Mouse (Mus musculus) urinary bladder, postnatal 36 days (tissue): Measurements from ENCODE around the gene Gm6760.

Experiments used
- DNase-seq, 2 experiments: peaks; one replicate each; pipeline ENCODE4 v3.0.0; 2022; ENCODE audit warnings: low spot score in 2 of 2, mixed read lengths in 1 of 2

Gm6760 gene

DNA sequence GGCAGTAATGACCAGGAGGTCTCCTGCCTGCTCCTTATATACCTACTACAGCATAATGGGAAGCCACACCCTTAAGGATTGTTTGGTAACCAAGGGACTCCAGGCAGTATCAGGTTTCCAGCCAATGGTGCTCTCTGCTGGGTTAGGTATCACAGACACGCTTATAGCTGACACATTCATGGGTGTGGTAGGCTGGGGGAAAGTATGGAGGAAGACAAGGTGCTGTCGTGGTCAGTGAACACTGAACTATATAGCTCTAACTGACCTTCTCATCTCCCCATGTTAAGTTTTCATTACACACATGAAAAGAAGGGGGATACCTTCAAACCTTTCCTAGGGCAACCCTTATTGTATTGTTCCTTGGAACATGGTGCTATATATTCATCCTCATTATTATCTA lies at the start of gene Gm6760:
Gene Gm6760, minus strand, starts transcription at position 101 of the 400 bp plus-strand sequence.
- no peak for DNase-seq

GRCm38 (mm10) chrX:64181246-64181645 lies 29.2 kb upstream of the Gm6760 start:
- no peak for DNase-seq

DNA sequence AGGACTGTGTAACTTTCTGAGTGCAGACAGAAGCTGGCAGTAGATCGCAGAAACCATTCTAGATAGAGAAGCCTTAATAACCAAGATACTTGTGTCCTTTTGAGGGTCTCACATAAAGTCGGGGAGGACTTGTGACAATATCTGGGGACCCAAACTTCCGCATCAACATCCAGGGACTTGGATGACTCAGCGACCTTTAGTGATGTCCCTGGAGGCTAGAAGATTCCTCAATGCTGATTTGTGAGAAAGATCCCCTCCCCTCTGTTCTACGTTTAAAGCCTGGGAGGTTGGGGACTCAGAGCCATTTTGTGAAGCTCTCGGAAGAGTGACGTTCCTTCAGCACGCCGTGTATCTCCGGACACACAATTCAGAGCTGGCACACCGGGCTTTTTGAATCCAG lies 21.2 kb upstream of the Gm6760 start, which contains the start of gene 3830417A13Rik:
Gene 3830417A13Rik, plus strand, starts transcription at position 301 of the 400 bp plus-strand sequence.
- no peak for DNase-seq
